Mouse (Mus musculus): ENCODE data around the gene Sec14l3. TPM values are rescaled to one million over a fixed set of nuclear protein-coding genes. Genes with fewer than 3 reads are reported as not detected.
"Not testable (repeated sequence)": the region's sequence is repeated elsewhere in the genome, so short reads cannot be mapped to it uniquely, and the experiment has no call there.

The Sec14l3 gene
- not detected for total RNA-seq (2021)
- 0.10 TPM in 1 of 2 replicates, not detected in the other for polyA plus RNA-seq (2012; rRNA removed)
- long read RNA-seq = 0 reads

DNA sequence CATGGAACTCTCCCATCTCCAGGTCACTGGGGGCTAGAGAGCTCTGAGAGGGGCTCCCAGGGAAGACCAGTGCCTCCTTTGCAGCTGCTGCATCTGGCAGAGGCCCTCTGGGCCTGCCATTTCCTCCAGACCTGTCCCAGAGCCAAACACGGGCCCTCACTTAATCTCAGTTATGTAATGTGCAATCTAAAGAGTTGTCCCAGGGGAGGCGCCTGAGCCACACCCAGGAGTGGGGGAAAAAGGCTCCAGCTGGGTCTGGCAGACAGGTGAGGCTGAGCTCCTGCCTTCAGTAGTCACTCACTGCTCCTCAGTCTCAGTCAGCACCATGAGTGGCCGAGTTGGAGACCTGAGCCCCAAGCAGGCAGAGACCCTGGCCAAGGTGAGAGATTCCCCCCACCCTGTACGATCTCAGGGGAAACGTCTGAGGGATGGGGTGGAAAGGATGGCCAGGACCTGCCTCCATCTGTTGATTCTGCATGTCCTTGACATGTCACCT is at the start of gene Sec14l3:
Sec14l3 (plus strand) TSS at position 215 of the 496 bp plus-strand sequence.
- no peak for DNase-seq

DNA sequence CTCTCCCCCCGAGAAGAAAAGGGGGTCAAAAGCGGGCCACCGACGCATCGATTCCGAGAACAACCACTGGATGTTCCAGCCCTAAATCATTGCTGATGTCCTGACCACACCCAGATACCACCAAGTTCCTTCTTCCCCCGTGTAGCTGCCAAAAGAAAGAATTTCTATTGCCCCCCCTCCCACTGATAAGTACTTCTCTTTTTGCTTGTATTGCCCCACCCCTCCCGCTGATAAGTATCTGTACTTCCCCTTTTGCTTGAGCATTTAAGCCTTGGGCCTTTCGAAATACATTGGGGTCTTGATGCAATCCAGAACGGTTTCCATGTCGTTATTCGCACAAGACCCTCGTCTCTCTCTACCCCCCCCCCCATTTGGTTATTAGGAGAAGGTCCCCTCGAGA is 48.8 kb upstream of the Sec14l3 start:
- DNase-seq = not testable (repeated sequence)

DNA sequence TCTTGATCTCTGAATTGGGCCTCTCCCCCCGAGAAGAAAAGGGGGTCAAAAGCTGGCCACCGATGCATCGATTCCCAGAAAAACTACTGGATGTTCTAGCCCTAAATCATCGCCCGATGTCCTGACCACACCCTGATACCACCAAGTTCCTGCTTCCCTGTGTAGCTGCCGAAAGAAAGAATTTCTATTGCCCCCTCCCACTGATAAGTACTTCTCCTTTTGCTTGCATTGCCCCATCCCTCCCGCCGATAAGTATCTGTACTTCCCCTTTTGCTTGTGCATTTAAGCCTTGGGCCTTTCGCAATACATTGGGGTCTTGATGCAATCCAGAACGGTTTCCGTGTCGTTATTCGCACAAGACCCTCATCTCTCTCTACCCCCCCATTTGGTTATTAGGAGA is 42.5 kb upstream of the Sec14l3 start:
- DNase-seq = not testable (repeated sequence)

DNA sequence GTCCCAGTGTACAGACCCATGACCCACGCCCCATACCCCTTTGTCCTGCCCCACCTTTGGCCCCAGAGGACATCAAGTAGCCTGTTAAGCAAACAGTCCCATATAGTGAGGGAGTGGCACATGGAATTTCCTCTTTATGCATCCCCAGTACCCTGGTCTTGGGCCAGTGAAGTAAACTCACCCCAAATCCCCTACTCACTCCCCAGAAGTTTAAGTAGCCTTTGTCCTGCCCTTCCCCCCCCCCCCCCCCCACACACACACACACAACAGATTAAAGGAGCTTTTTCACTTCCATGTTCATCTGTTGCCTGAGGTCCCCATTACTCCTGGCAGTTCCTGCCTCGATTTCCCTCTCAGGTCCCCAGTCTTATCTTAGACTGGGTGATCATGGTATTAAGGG is 41.3 kb upstream of the Sec14l3 start:
- no peak for DNase-seq

DNA sequence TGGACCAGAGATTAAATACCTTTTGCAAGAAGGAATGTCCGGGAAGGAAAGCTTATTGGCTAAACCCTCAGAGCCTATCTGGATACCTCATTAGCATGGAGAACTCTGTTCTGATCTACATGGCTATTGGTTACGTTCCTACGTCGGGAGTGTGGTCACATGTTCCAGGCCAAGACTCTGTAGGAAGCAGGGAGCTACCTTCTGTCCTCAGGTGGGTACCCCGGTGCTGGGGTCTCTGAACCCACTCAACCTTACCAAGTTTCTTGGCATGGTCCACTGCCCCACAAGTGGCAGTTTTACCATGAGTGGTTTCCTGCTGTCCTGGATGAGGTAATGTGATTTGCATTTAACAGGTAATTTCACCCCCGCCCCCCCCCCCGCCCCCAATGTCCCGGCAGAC is 37.6 kb upstream of the Sec14l3 start:
- DNase-seq = no peak

DNA sequence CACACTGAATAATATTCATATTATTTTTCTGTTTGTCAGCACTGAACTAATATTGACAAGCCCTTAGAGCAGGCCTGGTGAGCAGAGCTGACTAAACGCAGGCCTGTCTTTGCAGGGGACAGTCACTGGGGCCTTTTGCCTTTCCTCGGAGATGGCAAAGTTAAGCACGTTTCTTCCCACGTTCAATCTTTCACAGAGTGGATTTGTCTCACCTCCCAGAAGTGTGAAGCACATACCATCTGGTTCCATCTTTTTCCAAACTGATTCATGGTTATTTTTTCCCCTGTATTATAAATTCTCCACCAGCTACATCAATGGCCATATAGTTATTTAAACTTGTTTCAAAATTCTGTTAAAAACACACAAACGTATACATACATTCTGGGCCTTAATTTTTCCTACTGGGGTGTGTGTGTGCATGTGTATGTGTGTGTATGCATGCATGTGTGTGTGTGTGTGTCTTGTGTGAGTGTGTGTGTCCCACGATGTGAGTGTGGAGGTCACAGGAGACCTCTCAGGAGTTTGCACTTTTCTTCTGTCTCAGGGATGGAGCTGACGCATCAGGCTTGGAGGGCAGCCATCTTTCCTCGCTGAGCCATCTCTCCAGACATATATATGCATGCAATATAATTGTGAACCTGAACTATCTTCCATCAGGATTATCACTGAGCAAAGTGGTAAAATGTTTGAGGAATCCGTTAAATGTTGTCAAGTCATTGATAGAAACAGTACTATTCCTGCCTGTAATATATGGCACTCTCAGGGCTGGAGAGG is 36.9 kb upstream of the Sec14l3 start:
- no peak for DNase-seq

DNA sequence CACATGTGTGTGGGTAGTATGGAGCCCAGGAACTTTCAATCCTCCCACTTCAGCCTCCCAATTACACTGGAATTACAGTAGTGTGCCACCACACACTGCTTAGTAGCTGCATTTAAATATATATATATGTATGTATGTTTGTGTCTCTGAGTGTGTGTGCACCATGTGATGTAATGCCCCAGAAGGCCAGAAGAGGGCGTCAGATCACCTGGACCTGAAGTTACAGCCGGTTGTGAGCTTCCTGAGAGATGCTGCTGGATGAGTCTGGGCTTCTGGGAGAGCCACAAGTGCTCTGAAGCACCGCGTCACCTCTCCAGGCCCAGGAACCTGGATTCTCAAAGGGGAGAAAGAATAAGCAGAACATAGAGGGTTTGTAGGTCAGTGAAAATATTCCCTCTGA is 35.3 kb upstream of the Sec14l3 start:
- no peak for DNase-seq

DNA sequence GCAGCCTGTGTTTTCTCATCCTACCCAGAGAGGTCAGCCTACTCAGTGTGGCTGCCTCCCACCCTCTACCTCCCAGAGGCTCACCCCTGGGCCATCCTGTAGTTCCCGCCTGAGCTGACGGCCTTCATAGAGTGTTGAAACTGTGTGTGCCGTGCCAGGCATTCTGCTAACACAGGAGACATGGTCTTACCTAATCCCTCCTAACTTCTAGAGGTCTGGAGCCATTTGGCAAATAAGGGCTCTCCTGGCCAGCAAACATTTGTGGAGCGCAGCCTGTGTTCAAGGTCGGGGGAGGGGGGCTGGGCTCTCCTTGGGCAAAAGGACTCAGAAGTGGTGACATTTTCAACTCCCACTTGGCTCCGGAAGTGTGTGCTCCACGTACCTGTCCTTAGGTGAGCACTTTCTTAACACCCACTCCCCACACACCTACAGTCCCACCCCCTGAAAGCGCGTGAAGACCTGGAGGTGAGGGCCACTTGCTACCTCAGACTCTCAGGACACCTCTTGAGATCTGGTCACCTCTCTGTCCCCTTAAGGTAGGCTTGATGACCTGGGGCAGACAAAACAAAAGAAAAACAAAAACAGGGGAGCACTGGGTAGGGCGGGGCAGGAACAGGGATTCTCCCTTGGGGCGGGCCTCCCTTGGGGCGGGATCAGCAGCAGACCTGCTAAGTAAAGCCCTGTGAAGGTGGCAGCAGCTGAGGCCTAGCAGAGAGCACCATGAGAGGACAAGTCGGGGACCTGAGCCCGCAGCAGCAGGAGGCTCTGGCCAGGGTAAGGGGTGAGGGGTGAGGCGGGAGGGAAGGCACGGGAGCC is 33.3 kb upstream of the Sec14l3 start, which contains the start of gene Sec14l4:
Sec14l4 (plus strand) TSS at position 337 of the 816 bp plus-strand sequence.
- peak; percentile 58 for DNase-seq

DNA sequence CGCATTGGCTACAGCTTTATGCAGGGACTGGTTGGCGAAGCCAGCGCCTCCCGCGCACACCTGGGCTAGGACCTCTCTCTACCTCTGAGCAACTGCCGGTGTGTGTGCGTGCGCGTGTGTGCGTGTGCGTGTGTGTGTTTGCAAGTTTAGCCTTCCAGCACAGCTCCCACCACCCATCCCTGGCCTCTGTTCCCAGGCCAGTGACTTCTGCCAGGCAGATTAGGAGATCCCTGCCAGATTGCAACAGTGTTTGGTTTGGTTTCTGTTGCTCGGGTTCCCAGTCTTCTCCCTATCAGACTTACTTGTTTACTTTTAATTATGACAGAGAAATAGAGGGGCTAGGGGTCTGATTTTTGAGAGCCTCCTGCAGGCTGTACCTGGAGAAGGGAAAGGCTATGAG is 32.7 kb upstream of the Sec14l3 start:
- DNase-seq = peak; percentile 35

DNA sequence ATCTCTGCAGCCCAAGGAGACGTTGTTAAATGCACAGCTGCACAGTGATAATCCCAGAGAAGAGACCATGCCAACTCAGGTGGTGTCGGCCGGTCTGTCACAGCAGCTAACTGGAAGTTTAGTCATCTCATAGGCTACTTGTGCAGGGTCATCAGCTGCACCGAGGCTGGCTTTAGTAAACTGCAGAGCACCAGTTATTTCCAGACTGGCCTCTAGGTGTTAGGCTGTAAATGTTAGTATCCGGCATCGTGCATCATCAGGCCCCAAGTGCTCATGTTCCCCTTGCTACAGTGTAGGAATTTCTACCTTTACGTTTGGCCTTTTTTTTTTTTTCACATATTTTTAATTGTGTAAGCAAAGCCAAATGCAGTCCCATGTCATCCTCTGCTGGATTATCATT is 31.2 kb upstream of the Sec14l3 start:
- DNase-seq = no peak

DNA sequence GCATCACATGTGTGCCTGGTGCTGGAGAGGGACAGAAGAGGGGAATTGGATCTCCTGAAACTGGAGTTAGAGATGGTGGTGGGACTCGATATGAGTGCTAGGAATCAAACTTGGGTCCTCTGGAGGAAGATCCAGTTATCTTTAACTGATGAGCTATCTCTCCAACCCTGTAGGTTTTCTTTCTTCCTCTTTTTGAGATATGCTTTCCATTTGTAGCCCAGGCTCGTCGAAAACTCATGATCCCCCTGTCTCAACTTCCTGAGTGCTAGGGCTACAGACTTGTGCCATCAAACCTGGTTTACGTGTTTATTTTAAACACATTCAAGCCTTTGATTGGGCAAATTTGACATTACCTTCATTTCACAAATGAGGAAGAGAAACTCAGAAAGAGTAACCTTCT is 30.5 kb upstream of the Sec14l3 start:
- no peak for DNase-seq

DNA sequence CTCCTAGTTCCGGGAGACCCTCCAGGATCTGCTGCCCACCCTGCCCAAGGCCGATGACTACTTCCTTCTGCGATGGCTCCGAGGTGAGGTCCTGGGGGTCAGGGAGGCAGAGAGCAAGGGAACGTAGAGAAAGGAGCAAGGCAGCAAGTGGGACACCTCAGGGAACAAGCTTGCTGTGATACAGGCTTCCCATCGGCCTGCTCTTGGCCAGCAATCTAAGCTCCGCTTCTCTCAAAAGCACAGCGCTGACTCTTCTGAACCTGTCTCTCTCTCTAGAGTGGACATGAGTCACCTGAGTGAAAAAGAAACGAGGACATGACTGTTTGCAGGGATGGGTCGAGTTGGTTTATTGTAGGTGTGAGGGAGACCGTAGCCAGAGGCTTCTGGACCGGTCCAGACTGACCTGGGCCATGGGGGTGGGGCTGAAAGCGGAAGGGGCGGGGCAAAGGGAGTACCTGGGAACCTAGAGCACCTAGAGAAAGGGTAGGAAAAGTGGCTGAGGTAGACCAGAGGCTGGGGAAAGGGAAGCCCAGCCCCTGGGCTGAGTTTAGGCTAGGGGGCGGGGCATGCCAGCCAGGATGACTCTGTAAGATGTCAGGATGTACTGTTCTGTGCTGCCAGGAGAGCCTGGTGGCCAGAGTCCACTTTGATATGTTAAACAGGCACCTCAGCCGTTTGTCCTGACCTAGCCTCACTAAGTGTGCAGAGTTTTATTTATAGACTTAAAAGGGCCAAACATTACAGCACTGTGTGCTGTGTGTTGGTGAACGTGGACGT is 29.3 kb upstream of the Sec14l3 start:
- DNase-seq = no peak

DNA sequence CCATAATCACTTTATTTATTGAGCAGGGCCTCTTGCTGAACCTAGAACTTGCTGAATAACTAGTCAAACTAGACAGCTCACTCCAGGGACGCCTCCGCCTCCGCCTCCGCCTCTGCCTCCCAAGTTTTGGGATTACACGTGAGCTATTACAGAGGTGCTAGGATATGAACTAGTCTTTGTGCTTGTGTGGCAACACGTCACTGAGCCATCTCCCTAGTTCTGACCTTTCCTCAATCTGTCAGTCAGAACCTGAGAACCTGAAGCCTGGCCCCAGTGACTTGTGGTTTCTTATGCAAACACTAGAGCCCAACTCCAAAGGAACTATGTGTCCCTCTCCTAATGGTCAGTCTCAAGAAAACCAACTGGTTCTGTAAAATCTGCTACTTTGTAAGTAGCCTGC is 28.7 kb upstream of the Sec14l3 start:
- DNase-seq = no peak

DNA sequence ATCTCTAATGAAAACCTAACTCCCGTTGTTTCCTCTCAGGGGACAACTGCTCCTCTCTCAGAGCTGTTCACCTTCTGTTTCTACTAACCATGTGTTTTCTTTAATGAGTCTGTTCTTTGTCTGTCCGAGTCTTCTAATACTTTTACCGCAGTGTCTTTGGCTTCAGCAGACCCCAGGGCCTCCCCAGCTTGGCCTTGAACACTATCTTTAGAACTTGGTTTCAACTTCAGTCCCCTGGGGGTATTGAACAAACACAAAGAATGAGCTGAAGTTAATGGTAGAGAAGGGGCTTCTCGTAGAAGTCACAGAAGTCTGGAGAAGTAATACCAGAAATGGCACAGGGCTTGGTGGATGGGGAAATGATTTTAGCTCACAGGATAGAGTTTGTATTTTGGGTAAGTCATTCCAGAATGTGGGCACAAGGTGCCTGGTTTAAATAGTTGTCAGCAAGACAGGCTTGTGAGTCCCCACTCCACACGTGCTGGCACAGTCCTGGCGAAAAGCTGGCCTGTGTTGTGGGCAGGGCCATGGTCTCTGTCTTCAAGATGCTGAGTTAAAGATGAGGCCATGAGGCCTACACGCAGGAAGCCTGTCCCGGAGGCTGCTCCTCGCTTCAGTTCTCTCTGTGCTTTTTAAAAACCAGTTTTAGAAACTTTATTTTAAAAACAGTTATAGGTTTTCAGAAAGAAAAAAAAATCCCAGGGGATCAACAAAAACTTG is 28.1 kb upstream of the Sec14l3 start:
- DNase-seq = no peak

DNA sequence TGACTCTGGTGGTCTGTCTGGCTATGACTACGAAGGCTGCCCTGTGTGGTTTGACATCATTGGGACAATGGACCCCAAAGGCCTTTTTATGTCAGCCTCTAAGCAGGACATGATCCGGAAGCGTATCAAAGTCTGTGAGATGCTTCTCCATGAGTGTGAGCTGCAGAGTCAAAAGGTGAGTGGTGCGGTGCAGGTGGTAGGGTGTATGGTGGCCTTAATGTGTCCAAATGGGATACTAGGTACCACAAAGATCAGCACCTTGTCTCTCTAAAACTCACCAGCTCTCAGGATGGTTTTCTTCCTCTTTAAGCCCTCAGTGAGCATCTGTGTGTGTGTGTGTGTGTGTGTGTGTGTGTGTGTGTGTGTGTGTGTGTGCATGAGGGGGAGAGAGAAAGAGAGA is 24.7 kb upstream of the Sec14l3 start:
- DNase-seq = no peak

DNA sequence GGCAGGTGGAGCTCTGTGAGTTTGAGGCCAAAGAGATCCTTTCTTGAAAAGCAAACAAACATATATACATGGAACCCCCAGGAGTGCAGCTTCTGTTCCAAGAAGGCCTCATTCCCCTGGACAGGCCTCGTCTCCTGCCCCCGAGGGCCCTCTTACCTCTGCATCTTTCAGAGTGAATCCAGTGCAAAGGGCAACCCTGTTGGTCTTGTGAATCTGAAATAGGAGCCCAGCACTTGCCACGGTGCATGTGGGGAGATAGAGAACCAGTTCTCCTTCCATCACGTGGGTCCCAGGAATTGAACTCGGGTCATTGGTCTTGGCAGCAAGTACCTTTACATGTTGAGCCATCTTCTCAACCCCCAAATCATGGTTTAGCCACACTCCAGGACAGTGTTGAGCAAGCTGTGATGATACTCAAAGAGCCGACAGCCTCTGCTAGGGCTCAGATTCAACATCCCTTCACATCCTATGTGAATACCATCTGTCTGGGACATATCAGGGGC is 23.5 kb upstream of the Sec14l3 start:
- DNase-seq = no peak

DNA sequence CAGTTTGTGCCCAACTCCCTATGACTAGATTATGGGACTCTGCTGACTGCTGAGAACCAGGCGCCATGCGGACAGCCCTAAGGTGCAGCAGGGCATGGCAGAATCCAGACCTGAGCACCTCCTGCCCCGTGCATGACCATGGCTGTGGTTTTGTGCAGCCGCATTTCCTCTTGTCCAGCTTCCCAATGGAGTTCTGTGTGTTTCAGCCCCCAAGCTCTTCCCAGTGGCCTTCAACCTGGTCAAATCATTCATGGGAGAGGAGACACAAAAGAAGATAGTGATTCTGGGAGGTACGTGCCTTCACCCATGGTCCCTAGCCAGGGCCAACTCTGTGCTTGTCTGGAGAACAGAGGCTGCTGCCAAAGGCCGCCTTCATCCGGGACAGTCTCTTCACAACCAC is 21.6 kb upstream of the Sec14l3 start:
- DNase-seq = no peak

DNA sequence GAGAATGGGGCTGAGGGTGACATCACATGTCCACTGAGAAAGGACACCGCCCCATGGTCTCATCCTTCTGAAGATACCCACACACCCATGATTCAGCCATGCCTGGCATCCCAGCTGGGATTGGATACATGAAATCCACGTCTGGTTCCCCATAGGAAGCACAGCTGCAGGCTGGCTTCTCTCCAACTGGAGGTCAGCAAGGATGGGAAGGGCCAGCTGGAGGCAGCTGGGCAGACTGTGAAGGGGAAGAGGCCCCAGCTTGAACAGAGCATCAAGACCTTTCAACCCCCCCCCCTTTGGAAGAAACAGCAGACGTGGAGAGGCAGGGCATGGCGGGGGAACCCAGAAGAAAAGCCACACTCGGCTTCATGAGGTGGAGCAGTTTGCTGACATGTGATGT is 18.1 kb upstream of the Sec14l3 start:
- no peak for DNase-seq

DNA sequence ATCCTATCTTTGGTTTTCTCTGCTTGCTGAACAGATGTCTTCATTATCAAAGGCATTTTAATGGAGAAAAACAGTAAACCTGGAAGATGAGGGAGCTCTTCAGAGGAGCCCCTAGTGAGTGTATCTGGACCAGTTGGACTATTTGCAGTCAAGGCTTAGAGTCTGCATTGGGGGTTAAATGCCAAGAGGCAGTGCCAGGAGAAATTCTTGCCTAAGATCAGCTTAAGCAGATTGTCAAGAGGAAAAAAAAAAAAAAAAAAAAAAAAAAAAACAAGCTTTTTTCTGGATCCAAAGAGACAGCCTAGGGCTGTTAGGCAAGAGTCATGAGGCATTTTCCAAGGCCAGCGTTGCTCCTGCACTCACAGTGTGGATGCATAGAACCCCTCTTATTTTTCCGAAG is 16.9 kb upstream of the Sec14l3 start:
- DNase-seq = peak; percentile 19

DNA sequence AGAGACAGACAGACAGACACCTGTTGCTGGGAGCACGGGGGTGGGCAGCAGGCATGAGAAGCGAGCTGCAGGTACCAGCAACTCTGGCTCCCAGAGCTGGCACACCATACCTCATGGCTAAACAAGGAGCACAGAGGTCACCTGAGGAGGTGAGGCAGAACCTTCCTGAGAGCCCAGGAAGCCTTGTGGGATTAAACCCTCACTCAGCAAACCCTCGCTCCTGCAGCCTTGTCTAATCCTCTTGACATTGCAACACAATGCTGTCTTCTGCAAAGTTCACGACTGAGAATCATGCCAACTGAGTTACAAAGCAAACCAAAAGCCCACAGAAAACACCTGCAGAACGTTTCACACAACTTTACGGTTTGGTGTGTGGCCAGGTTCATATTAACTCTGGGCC is 16.2 kb upstream of the Sec14l3 start:
- DNase-seq = no peak

DNA sequence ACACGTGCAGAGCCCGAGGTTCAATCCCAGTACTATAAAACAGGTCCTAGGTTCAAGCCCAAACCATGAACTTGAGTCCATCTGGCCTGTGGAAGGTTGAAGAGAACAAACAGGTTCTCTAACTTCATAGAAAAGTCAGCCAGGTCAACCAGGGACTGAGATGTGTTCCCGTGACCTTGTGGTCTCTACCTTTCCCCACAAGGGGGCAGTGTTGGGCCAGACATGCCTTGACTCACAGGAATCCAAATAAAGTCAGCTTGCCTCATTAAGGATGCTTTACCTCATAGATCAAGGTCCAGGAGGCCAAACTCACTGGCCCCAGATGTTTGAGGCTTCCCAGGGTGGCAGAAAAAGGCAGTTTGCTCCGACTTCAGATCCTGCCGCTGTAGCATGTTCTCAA is 11.1 kb upstream of the Sec14l3 start:
- peak; percentile 62 for DNase-seq
